Mouse (Mus musculus) intestine, embryonic 16.5 days (tissue): ENCODE data around the gene Mgl2. TPM values are rescaled to one million over a fixed set of nuclear protein-coding genes. Genes with fewer than 3 reads are reported as not detected.
"Not testable (repeated sequence)": the region's sequence is repeated elsewhere in the genome, so short reads cannot be mapped to it uniquely, and the experiment has no call there.

Experiments used
- ATAC-seq: fragments of 200-750 bp; cut with Nextera tagmentation; 2 replicates; pipeline ENCODE4 v1.8.0; 2017; ENCODE audit warnings: moderate TSS enrichment, moderate library complexity
- H3K27ac ChIP-seq: fragments of 300-500 bp; sonication (generic); 2 replicates; pipeline ENCODE4 v1.5.1; 2014; ENCODE audit warnings: mild to moderate bottlenecking, low read length
- H3K27me3 ChIP-seq: fragments of 300-500 bp; sonication (generic); replicated peaks from 2 replicates; pipeline ENCODE4 v1.6.1; 2014; ENCODE audit warnings: low read length, control low read depth, mixed read lengths; ENCODE audit not compliant: control insufficient read depth, insufficient read depth
- H3K36me3 ChIP-seq: fragments of 300-500 bp; sonication (generic); 2 replicates; pipeline ENCODE4 v1.6.1; 2014; ENCODE audit warnings: low read length, control low read depth; ENCODE audit not compliant: control insufficient read depth, insufficient read depth
- H3K4me1 ChIP-seq: fragments of 300-500 bp; sonication (generic); 2 replicates; pipeline ENCODE4 v1.6.1; 2014; ENCODE audit warnings: low read length, control low read depth, mixed read lengths; ENCODE audit not compliant: control insufficient read depth, insufficient read depth
- H3K4me2 ChIP-seq: fragments of 300-500 bp; sonication (generic); 2 replicates; pipeline ENCODE4 v1.6.1; 2014; ENCODE audit warnings: low read depth, low read length, control low read depth
- H3K4me3 ChIP-seq: fragments of 300-500 bp; sonication (generic); 2 replicates; pipeline ENCODE4 v1.5.1; 2014; ENCODE audit warnings: mild to moderate bottlenecking, low read length
- H3K9ac ChIP-seq: fragments of 300-500 bp; sonication (generic); 2 replicates; pipeline ENCODE4 v1.6.1; 2014; ENCODE audit warnings: low read depth, low read length
- H3K9me3 ChIP-seq: fragments of 300-500 bp; sonication (generic); 2 replicates; pipeline ENCODE4 v1.6.1; 2016; ENCODE audit warnings: low read length, control low read depth; ENCODE audit not compliant: control insufficient read depth
- WGBS: fragments of 180-500 bp; shearing (Covaris S2); extraction: QIAGEN DNeasy Blood & Tissue Kit; methylation state at CpG from one replicate; pipeline ENCODE4 v1.1.7; 2014; 5-methylcytosine and 5-hydroxymethylcytosine counted together
- polyA plus RNA-seq: library from polyadenylated mRNA; unstranded; fragments of >200 nt; fragmentation: Nextera tagmentation; extraction: Ambion mirVana; gene quantifications from 2 replicates; pipeline ENCODE4 v1.2.1, GENCODE M21; 2015

Gene Mgl2
- polyA plus RNA-seq, 1 experiment from 2014 or later, result 0.56 TPM

DNA sequence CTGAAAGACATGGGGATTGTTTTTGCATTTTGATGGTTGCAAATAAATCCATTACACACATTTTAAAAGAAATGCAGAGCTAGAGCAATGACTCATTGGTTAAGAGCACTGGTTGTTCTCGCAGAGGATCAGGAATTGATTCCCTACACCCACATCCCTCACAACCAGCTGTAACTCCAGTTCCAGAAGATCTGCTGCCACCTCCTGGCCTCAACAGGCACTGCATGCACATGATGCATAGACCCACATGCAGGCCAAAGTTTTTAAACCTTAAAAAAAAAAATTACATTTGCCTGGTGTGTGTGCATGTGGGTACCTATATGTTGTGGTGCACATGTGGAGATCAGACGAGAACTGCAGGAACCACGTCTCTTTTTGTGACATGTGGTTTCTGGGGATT lies 20.0 kb upstream of the Mgl2 start:
- no peak for ATAC-seq
- no peaks in the 10 kb centered on the region for H3K4me1 ChIP-seq
- H3K27me3 ChIP-seq, result no peaks in the 10 kb centered on the region
- no peak overlapping the region for H3K4me2 ChIP-seq
- H3K9me3 ChIP-seq, result no peaks in the 10 kb centered on the region
- H3K36me3 ChIP-seq, result no peaks in the 10 kb centered on the region
- no peak overlapping the region for H3K4me3 ChIP-seq
- 73% methylated on average over 3 of the region's 3 CpGs for WGBS
- H3K27ac ChIP-seq, result no peak overlapping the region
- no peak overlapping the region for H3K9ac ChIP-seq

DNA sequence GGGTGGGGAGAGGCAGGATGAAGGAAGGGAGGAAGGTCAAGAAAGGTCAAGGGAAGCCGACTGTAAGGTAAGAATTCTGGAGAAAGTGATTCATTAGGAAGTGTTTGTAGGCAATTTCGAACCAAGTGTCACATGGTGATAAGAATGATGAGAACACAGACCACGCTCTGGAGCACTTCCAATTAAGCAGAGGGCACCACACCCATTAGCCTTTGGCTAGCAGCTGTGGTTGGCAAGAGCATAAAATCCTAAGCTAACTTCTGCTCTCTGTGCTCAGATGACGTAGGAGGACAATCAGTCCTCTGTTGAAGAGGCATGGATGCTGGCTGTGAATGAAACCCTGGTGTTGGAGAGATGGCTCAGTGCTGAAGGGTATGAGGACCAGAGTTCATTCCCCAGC lies 15.6 kb upstream of the Mgl2 start:
- Histone ChIP-seq H3K27ac (no peak overlapping the region), H3K9ac (no peak overlapping the region), H3K4me2 (no peak overlapping the region), H3K36me3 (no peaks in the 10 kb centered on the region), H3K4me3 (no peak overlapping the region), H3K9me3 (no peaks in the 10 kb centered on the region), H3K4me1 (no peaks in the 10 kb centered on the region), H3K27me3 (no peaks in the 10 kb centered on the region)
- ATAC-seq, result no peak
- 44% methylated on average over 4 of the region's 4 CpGs for WGBS

DNA sequence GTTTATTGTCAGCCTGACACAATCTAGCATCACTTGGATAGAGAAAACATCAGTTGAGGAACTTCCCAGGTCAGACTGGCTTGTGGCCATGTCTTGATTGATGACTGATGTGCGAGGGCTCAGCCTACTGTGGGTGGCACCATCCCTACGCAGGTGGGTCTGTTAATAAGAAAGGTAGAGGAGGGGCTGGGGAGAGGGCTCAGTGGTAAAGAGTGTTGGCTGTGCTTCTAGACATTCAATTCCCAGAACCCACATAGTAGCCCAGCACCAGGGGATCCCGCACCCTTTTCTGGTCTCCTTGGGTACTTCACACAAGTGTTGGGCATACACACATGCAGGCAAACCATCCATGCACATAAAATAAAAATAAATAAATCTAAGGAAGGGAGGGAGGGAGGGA lies 14.2 kb upstream of the Mgl2 start:
- Histone ChIP-seq H3K9me3 (no peaks in the 10 kb centered on the region), H3K9ac (no peak overlapping the region), H3K36me3 (no peaks in the 10 kb centered on the region), H3K4me1 (no peaks in the 10 kb centered on the region), H3K27ac (no peak overlapping the region), H3K4me2 (no peak overlapping the region), H3K4me3 (no peak overlapping the region), H3K27me3 (no peaks in the 10 kb centered on the region)
- ATAC-seq, result no peak
- 92% methylated on average over 3 of the region's 3 CpGs for WGBS

DNA sequence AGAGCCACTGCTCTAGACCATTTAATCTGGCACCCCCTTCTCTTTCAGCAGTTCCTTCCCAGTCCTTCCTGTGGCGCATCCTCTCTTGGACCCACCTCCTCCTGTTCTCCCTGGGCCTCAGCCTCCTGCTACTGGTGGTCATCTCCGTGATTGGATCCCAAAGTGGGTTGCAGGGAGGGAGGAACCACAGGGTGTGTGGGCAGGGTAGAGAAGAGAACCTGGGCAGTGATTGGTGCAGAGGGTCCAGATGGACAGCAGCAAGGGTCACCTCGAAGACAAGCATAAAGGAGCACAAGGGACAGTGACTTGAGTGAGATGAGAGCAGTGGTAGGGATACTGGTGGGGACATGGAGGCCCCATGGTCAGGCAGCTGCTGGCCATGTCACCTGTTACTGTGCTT lies 4.9 kb downstream of the Mgl2 start:
- H3K36me3 ChIP-seq, H3K4me3 ChIP-seq, ATAC-seq, H3K9ac ChIP-seq, H3K4me2 ChIP-seq, H3K27ac ChIP-seq, H3K4me1 ChIP-seq, H3K27me3 ChIP-seq, H3K9me3 ChIP-seq: not testable (repeated sequence)
- WGBS, result 64% methylated on average over 3 of the region's 3 CpGs

DNA sequence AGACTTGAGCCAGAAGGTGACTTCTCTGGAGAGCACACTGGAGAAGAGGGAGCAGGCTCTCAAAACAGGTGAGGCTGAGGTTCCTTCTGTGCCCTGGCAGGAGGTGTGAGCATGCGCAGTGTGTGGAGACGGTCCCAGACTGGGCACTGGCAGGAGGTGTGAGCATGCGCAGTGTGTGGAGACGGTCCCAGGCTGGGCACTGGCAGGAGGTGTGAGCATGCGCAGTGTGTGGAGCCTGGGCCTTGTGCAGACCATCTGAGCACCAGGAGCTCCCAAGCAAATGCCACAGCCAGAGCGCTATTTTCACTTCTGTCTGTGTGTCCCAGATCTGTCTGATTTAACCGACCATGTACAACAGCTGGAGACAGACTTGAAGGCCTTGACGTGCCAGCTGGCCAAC lies 5.8 kb downstream of the Mgl2 start:
- 84% methylated on average over 8 of the region's 8 CpGs for WGBS
- H3K9me3 ChIP-seq, H3K4me3 ChIP-seq, H3K4me1 ChIP-seq, H3K27ac ChIP-seq, H3K36me3 ChIP-seq, ATAC-seq, H3K27me3 ChIP-seq, H3K9ac ChIP-seq, H3K4me2 ChIP-seq: not testable (repeated sequence)

DNA sequence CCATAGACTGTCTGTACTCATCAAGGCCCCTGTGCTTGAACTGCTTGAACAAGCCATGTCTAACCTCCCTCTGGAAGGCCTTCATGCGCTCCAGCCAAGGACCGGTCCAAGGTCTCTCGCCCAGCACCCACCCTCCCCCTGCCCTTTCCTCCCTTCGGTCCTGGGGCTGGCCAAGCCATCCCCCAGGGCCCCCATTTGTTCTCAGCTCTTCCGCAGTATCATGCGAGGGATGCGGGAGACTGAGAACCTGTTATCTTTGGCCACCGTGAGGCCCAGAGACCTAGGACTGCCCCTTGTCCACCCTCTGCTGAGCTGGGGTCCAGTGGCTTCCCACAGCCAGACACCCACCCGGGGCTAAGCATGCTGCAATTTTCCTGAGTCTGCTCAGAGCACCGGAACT lies 9.0 kb downstream of the Mgl2 start:
- H3K36me3 ChIP-seq, result no peaks in the 10 kb centered on the region
- H3K9ac ChIP-seq, result no peak overlapping the region
- H3K27ac ChIP-seq, result no peak overlapping the region
- no peak overlapping the region for H3K4me3 ChIP-seq
- H3K4me2 ChIP-seq, result no peak overlapping the region
- no peak for ATAC-seq
- 79% methylated on average over 10 of the region's 10 CpGs for WGBS
- H3K27me3 ChIP-seq, result no peaks in the 10 kb centered on the region
- H3K9me3 ChIP-seq, result no peaks in the 10 kb centered on the region
- no peaks in the 10 kb centered on the region for H3K4me1 ChIP-seq

DNA sequence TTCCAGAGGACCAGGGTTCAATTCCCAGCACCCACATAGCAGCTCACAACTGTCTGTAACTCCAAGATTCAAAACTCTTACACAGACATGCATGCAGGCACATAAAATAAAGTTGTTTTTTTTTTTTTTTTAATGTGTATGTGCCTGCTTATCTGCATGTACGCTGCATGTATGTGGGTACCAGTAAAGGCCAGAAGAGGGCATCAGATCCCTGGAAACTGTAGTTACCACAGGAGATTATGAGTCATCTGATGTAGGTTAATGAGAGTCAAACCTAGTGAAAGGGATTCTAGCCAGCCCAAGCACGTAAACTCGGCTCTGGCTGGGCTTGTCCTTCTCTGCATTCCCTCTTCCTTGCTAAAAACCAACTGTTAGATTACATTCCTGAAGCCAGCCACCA lies 20.9 kb downstream of the Mgl2 start:
- no peak for ATAC-seq
- 64% methylated on average over 3 of the region's 3 CpGs for WGBS
- H3K36me3 ChIP-seq, result no peaks in the 10 kb centered on the region
- H3K27ac ChIP-seq, result no peak overlapping the region
- H3K4me2 ChIP-seq, result no peak overlapping the region
- H3K9me3 ChIP-seq, result no peaks in the 10 kb centered on the region
- H3K9ac ChIP-seq, result no peak overlapping the region
- H3K4me3 ChIP-seq, result no peak overlapping the region
- no peaks in the 10 kb centered on the region for H3K4me1 ChIP-seq
- H3K27me3 ChIP-seq, result no peaks in the 10 kb centered on the region

DNA sequence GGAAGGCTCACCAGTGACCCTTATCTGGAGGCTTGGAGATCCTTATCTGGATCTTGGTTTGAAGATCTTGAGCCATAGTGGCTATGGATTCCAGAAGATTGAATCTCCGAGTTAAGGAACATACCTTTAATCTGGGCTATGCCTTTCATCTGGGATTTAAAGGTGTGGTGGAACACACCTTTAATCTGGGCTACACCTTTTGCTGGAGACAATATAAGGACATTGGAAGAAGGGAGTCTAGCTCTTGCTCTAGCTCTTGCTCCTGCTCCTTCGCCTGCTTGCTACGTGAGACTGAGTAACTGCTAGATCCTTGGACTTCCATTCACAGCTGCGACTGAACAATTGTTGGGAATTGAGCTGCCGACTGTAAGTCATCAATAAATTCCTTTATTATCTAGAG lies 25.8 kb downstream of the Mgl2 start, which contains the start of gene Clec10a:
Clec10a (plus strand) TSS at position 301 of the 400 bp plus-strand sequence.
- H3K36me3 ChIP-seq, H3K27ac ChIP-seq, H3K9ac ChIP-seq, H3K27me3 ChIP-seq, H3K4me2 ChIP-seq, H3K9me3 ChIP-seq, H3K4me1 ChIP-seq, ATAC-seq, H3K4me3 ChIP-seq: not testable (repeated sequence)
- no CpG with 5 or more reads among the region's 5 CpGs for whole genome bisulfite sequencing

DNA sequence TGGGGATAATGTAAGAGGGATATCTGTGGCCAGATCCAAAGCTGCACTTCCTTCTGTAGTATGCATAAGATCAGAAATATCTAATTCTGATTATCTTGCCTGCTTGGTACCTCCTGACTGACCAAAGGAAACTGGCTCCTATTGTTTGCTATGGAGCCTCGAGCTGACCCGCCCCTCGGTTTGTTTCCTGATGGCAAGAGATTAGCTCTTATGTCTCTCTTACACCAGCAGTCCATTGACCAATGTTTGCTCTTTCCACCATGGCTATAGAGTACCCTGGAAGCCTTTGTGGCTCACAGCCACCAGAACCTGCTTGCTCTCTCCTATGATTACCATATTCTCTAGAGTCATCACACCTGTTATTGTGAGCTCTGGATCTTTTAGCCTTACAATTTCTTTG lies 32.2 kb downstream of the Mgl2 start:
- H3K27me3 ChIP-seq, result no peaks in the 10 kb centered on the region

More for the DNA sequence above, 32.2 kb downstream of the Mgl2 start:
- H3K9me3 ChIP-seq, result no peaks in the 10 kb centered on the region
- no peak overlapping the region for H3K27ac ChIP-seq
- no peak for ATAC-seq
- no peaks in the 10 kb centered on the region for H3K36me3 ChIP-seq
- H3K9ac ChIP-seq, result no peak overlapping the region
- H3K4me1 ChIP-seq, result no peaks in the 10 kb centered on the region
- H3K4me2 ChIP-seq, result no peak overlapping the region
- no peak overlapping the region for H3K4me3 ChIP-seq
- 52% methylated on average over 3 of the region's 3 CpGs for WGBS
